Mouse (Mus musculus) thymus, postnatal 0 days (tissue): ENCODE results near the gene Tmem127. TPM values are rescaled to one million over a fixed set of nuclear protein-coding genes. Genes with fewer than 3 reads are reported as not detected.
"Not testable (repeated sequence)": the region's sequence is repeated elsewhere in the genome, so short reads cannot be mapped to it uniquely, and the experiment has no call there.

Experiments used
- DNase-seq: peaks from one replicate; pipeline ENCODE4 v3.0.0-alpha.2; 2015; ENCODE audit warnings: low spot score
- polyA plus RNA-seq: library from polyadenylated mRNA; unstranded; fragments of >200 nt; fragmentation: Nextera tagmentation; extraction: Ambion mirVana; gene quantifications from 2 replicates; pipeline ENCODE4 v1.2.1, GENCODE M21; 2015

Tmem127 gene
- polyA plus RNA-seq, 1 experiment from 2014 or later, result 34.2 TPM

- DNase-seq, result no peak
Measured at GRCm38 (mm10) chr2:127267854-127268253, 20.1 kb downstream of the Tmem127 start.

DNA sequence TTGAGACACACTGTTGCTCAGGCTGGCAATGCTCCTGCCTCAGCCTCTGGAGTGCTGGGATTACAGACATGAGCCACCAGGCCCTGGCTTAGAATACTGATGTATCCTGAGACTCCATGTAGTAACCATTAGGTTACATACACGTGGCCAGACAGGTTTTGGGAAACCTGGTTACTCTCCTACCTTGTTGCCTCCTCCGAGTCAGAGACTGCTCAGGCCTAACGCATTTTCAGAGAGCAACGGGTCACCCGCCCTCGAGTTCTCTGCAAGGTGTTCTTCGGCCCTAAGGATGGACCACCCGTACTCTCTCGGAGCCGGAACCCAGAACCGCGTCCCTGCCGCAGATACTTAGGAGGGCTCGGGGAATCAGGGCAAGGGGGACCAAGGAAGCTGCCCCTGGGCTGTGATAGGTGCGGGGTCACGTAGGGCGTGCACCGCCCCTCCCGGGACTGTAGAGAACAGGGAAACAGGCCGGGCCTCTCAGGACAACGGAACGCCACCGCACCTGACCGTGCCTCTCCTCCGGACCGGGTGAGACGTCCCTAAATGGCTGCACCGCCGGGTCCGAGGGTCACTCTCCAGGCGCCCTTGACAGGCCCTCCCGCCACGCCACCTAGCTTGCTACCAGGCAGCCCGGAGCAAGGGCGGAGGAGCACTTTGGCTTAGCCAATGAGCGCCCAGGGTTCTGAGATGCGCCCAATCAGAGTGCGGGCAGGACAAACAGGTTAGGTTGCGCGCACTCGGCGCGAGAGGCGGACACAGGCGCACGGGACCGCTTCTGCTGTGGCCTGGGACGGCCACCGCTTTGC lies 22.0 kb downstream of the Tmem127 start, which contains the start of gene Stard7:
Gene Stard7, plus strand, starts transcription at position 728 of the 809 bp plus-strand sequence.
- DNase-seq, result peak; percentile 94

DNA sequence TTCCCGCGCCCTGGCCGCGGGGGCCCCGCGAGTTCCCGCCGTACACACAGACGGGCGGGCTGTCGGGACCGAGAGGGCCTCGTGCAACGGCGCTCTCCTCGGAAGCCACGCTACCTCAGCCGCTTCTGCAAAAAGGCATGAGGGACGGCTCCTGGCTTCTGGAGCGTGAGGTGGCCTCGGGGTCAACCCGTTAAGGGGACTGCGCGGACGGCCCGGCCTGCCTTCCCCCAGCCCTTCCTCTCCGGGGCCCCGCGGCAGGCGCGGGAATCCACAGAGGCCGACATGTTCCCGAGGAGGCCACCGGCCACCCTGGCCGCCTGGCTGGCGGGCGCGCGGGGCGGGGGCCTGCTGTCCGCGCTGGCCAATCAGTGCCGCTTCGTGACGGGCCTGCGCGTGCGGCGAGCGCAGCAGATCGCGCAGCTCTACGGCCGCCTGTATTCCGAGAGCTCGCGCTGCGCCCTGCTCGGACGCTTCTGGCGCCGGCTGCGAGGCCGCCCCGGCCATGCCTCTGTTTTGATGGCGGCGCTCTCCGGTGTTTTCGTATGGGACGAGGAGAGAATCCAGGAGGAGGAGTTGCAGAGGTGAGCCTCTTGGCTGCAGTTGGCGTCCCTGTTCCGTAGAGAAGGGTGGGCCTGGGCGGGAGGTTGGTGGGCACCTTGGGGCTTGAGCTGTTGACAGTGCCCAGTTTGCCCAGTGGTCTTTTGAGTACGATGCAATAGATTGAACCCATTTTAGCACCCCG lies 22.8 kb downstream of the Tmem127 start:
- peak; percentile 71 for DNase-seq

- DNase-seq, result peak; percentile 5
Measured at GRCm38 (mm10) chr2:127271042-127271515, 23.4 kb downstream of the Tmem127 start.

GRCm38 (mm10) chr2:127272049-127272448 lies 24.3 kb downstream of the Tmem127 start:
- DNase-seq, result not testable (repeated sequence)

DNA sequence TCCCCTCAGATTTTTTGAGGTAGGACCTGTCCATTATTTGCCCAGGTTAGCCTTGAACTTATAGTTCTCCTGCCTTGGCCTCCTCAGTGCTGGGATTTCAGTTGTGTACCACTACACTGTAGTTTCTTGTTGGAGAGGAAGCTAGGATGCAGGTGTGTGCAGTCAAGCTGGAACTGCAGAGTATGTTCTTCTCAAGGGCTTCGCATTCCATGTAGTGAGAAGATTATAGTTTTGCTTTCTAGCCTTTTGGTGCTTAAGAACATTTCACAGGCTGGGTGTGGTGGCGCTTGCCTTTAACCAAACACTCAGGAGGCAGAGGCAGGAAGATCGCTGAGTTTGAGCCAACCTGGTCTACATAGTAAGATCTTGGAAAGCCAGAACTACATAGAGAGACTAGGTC lies 25.1 kb downstream of the Tmem127 start:
- no peak for DNase-seq

- DNase-seq, result no peak
Measured at GRCm38 (mm10) chr2:127274590-127274989, 26.9 kb downstream of the Tmem127 start.

- DNase-seq, result no peak
Measured at GRCm38 (mm10) chr2:127275551-127276320, 28.0 kb downstream of the Tmem127 start.

- DNase-seq, result no peak
Measured at GRCm38 (mm10) chr2:127278162-127278561, 30.5 kb downstream of the Tmem127 start.

DNA sequence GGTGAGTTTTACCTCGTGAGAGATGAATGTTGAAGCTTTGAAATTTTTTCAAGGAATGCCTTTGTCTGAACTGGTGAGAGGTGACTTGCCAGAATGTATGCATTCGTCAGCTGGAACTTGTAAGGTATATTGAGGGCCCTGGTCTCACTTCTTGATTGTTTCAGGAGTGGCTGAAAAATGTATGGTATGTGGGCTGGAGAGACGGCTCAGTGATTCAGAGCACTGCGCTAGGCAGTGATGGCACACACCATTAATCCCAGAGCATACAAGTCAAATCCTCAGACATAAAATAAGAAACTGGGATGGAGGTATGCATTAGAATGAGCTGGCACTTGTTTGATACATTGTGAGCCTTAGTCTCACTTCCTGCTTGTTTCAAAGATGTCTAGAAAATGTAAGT lies 44.5 kb downstream of the Tmem127 start:
- no peak for DNase-seq

DNA sequence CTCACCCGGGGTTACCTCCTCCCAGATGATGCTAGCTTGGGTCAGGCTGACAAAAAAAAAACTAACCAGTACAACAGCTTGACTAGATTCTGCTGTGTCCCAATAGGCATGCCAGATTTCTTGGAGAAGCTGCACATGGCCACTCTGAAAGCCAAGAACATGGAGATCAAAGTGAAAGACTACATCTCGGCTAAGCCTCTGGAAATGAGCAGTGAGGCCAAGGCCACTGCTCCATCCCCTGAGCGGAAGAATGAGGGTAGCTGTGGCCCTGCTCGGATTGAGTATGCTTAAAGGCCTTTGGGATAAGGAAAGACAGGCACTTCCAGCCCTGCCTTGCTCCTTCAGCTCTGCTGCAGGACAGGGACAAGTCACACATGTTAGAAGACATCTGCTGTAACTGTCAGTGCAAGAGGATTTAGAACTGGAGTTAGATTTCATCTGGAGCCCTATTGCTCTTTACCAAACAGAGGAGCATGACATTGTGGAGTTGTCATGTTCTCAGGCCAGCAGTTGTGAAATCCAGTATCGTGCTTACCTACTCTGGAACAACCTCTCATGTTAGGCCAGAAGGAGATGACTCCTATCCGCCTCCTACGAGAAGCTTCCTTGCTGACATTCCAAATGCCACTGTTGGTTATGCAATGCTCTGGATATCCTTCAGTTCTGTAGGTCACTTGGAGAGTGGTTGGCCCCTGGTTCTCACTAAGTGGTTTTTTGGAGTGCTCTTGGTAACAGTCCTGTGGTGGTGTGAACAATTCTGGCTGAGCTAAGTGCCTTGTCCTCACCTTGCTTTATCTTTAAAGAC lies 49.5 kb downstream of the Tmem127 start:
- DNase-seq, result no peak

GRCm38 (mm10) chr2:127298056-127298455 lies 50.3 kb downstream of the Tmem127 start:
- no peak for DNase-seq

DNA sequence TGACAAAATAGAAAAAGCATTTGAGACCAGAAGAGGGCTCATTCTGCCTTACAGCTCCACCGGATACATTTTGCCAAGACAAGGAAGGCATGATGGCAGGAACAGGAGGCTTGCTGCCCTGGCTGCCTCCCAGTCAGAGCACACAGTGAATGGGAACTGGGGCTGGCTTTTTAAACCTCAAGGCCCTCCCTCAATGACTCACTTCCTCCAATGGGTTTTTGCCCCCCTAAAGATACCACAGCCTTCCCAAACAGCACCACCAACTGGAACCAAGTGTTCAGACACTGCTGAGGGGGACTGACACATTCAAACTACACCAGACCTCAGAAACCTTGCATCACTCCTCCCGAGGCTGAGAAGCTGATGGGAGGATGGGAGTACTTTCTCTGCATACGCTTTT lies 53.0 kb downstream of the Tmem127 start:
- no peak for DNase-seq

- no peak for DNase-seq
Measured at GRCm38 (mm10) chr2:127301883-127302282, 54.2 kb downstream of the Tmem127 start.

DNA sequence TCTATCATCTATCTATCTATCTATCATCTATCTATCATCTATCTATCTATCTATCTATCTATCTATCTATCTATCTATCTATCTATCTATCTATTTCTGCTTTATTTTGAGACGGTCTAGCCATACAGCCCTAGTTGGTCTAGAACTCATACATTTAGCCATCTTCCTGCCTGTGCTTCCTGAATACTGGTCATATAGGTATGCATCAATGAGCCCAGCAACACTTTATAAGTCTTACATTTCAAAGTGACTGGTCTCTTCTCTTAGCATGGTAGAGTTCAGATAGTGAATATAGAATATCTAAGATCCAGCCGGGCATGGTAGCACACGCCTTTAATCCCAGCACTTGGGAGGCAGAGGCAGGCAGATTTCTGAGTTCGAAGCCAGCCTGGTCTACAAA lies 56.5 kb downstream of the Tmem127 start:
- DNase-seq, result not testable (repeated sequence)

DNA sequence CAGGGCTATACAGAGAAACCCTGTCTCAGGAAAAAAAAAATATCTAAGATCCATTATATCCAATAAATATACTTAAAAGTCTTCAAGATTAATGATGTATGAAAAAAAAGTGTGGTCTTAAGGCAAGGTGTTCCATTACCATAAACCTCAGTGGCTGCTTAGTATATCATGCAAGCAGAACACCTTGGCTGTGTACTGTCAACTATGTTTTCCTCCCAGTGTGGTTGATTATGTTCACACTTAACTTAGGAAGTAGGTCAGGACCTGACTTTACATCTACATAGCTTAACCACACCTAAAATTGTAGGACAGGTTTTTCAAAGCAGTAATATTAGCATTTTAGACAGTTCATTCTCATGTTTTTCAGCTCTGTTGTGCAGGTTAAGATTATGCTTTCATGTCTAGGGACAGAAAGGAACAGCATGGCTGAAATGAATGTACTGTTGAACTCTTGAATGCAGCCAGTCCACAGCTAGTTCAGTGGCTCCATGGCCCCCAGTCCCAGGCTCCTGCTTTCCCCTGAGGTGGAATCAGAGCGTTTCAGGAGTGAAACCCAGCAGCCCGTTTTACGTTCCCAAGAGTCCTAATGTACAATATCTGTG lies 57.0 kb downstream of the Tmem127 start:
- no peak for DNase-seq

DNA sequence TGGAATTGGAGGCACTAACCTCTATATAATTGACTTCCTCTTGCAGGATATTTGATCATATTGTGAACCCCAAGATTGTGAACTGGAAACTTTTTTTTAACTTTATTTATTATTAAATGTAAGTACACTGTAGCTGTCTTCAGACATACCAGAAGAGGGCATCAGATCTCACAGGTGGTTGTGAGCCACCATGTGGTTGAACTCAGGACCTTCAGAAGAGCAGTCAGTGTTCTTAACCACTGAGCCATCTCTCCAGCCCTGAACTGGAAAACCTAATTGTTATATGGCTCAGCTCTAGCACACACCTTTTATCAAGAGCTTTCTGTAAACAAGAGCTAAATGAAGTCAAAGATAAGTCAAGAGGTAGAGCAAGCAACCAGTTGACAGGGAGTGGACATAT lies 58.4 kb downstream of the Tmem127 start:
- peak; percentile 55 for DNase-seq

DNA sequence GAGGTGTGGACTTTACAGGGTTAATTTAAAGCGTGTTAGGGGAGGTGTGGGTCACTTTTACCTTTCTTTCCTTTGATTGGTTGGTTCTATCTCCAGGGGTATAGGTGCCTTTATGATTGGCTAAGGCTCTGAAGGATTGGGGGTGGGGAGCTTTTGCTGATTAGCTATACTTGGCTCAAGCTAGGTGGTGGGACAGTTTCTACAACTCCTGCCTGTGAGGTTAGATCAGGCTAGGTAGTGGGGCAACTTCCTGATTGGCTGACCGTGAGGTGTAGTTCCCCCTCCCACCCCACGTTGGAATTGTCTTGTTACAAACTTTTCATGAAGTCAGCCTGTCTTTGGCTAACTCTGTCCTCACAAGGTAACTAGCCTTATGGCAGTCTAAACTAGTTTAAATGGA lies 59.5 kb downstream of the Tmem127 start:
- no peak for DNase-seq

- peak; percentile 70 for DNase-seq
Measured at GRCm38 (mm10) chr2:127308660-127309059, 61.0 kb downstream of the Tmem127 start.

DNA sequence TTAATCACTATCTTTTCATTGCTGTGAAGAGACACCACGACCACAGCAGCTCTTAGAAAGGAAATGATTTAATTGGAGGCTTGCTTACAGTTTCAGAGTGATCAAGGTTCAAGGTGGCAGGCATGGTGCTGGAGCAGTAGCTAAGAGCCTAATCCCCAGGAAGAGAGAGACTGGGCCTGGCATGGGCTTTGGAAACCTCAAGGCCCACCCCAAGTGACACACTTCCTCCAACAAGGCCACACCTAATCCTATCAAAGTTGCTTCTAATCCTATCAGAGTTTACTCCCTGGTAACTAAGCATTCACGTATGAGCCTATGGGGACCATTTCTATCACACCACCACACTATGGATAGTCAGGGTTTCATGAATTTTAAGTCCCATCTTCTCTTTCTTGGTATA lies 62.5 kb downstream of the Tmem127 start:
- DNase-seq, result peak; percentile 2
